Mouse (Mus musculus): ENCODE data around the gene B3gat3.

GRCm38 (mm10) chr19:8965075-8965474 is 44.9 kb downstream of the B3gat3 start:
- no peak for TF ChIP-seq MAX (IDR thresholded peaks at IDR 0.05; ENCODE audit: low read depth)
- no peak for TF ChIP-seq POLR2A (IDR thresholded peaks at IDR 0.05; ENCODE audit: insufficient read length, low read depth)
- TF ChIP-seq USF1 (IDR thresholded peaks at IDR 0.05; ENCODE audit: low read depth): no peak
- no peak for TF ChIP-seq MYOD1 (IDR thresholded peaks at IDR 0.05; ENCODE audit: control insufficient read depth in 1 of 3, insufficient read length in 2 of 3, low read depth in 2 of 3)
- no peak for TF ChIP-seq E2F4 (IDR thresholded peaks at IDR 0.05; ENCODE audit: insufficient read depth)
- no peak for TF ChIP-seq TCF3 (IDR thresholded peaks at IDR 0.05; ENCODE audit: insufficient read length, low read depth)
- TF ChIP-seq SRF (IDR thresholded peaks at IDR 0.05; ENCODE audit: control insufficient read depth, insufficient read length, low read depth): no peak
- no peak for TF ChIP-seq TCF12 (IDR thresholded peaks at IDR 0.05; ENCODE audit: insufficient read depth, poor library complexity, severe bottlenecking)
- TF ChIP-seq MYOG (IDR thresholded peaks at IDR 0.05; ENCODE audit: control insufficient read depth in 1 of 3, insufficient read depth in 1 of 3, insufficient read length in 2 of 3, low read depth in 2 of 3): no peak
- TF ChIP-seq CEBPB (IDR thresholded peaks at IDR 0.05; ENCODE audit: insufficient read depth, poor library complexity, severe bottlenecking): no peak
